Mouse (Mus musculus) brain, embryonic 14.5 days (tissue): Measurements from ENCODE around the gene Tmprss3. TPM values are rescaled to one million over a fixed set of nuclear protein-coding genes. Genes with fewer than 3 reads are reported as not detected.
A peak's percentile ranks its signal among the peaks of the same experiment; 100 is the strongest.

Experiments
- DNase-seq: peaks from one replicate; pipeline ENCODE4 v3.0.0-alpha.2; 2011; ENCODE audit warnings: low read depth
- CTCF ChIP-seq: fragments of 200-500 bp; IDR thresholded peaks from 2 replicates; pipeline ENCODE4 v1.5.1; 2012; ENCODE audit warnings: inconsistent platforms, mild to moderate bottlenecking, moderate library complexity, borderline replicate concordance; ENCODE audit not compliant: insufficient read depth, insufficient read length; ENCODE audit errors: extremely low read depth
- POLR2A ChIP-seq: fragments of 200-500 bp; IDR thresholded peaks from 2 replicates; pipeline ENCODE4 v1.6.1; 2012; ENCODE audit warnings: mild to moderate bottlenecking, inconsistent platforms, borderline replicate concordance; ENCODE audit not compliant: poor library complexity, insufficient read depth, insufficient read length, severe bottlenecking; ENCODE audit errors: extremely low read depth
- polyA plus RNA-seq: library from polyadenylated mRNA; depleted of rRNA; stranded (reverse); fragments of >200 nt; gene quantifications from 2 replicates; pipeline ENCODE4 v1.2.3, GENCODE M21; 2012

The Tmprss3 gene
- polyA plus RNA-seq, 1 experiment, result not detected

DNA sequence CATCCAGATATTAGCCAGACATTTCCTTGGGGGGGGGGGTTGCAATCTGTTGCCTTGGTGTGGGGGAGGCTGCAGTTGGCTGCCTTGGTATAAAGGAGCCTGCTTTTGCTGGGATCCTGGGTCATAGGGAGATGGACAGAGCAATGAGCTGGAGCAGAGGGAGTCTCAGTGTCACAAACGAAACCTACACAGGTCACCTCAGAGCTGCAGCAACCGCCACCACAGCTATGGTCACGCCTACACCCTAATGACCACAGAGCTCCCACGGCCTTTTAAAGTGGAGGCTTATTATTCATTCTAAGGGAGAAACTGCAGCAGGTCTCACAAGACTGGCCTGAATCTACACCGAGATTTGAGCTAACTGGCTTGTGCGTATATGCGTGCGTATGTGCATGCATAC is 7.0 kb downstream of the Tmprss3 start:
- DNase-seq, result no peak

GRCm38 (mm10) chr17:31187370-31187769 is 11.4 kb downstream of the Tmprss3 start:
- TF ChIP-seq POLR2A, result no peak
- peak; percentile 87 for TF ChIP-seq CTCF
- DNase-seq, result peak; percentile 79

More for the DNA sequence above, 7.0 kb downstream of the Tmprss3 start:
- TF ChIP-seq POLR2A, result no peak
- TF ChIP-seq CTCF, result no peak

DNA sequence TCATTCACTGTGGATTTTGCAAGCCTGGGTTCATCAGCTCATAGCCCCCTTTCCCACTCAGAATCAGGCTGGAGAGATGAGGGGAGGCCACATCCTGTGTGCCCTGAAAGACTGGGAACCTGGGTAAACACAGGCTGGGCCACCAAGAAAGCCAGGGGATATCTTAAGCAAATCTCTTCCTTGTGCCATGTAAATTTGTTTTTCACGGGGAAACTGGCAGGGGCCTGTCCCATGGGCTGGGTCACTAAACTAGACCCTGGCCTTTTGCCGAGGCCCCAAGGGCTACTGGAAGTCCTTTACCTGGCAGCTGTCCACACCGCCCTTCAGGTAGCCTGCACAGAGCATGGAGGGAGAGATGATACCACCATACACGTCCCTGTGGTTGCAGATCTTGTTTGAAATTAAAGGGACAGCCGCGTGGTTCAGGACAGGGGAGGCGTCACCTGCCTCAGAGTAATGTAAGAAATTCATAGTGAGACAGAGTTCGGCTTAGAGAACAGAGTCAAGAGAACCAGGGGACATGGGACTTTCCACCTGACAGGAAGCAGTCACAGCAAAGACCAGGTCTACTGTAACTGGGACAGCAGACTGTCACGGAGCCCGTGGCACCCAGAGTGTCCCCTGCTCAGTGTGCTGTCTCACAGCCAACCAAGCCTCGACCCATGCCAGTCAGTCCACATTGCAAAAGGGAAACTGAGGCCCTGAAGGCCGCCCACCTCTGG is 14.3 kb downstream of the Tmprss3 start:
- no peak for TF ChIP-seq CTCF
- no peak for TF ChIP-seq POLR2A
- DNase-seq, result no peak

GRCm38 (mm10) chr17:31183180-31183974 is 15.4 kb downstream of the Tmprss3 start:
- TF ChIP-seq POLR2A (no peak), CTCF (no peak)
- DNase-seq, result no peak

DNA sequence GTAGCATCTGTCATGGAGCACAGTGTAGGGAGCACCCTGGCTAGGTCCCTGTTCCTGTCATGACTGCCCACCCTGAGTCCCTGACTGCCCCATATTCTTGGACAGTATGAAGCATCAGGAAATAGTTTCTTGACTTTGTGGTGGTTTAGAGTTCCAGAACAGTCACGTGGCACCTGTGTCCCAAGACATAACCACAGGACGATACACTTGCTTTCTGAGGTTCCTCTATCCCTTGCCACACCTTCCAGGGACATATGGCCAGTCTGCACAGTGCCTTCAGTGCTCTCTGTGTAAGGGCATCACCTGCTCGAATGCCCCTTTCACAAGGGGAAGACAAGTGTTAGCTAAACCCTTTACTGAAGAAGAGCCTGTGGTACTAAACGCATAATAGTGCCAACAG is 17.3 kb downstream of the Tmprss3 start:
- TF ChIP-seq CTCF, result no peak
- no peak for DNase-seq

- DNase-seq, result no peak
- TF ChIP-seq POLR2A (no peak), CTCF (no peak)
Measured at GRCm38 (mm10) chr17:31176321-31176720, 22.5 kb downstream of the Tmprss3 start.

GRCm38 (mm10) chr17:31169796-31170195 is 29.0 kb downstream of the Tmprss3 start:
- no peak for DNase-seq
- TF ChIP-seq CTCF, result no peak
- TF ChIP-seq POLR2A, result no peak

DNA sequence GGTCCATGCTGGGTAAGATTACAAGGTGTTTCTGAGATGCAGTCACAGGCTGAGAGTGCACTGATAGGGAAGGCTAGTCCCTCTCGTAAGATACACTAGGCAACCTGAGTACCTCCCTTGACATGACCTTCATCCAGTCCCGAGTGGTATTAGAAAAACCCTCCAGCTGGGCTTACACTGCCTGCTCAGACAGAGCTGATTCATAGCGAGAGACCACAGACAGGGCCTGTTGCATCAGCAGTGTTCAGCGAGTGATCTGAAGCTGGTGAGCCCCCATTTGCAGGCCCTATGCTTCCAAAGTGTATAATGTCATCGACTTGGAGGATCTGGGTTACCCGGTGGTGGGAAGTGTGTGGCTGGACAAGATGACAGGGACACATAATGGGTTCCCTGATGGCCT is 33.6 kb downstream of the Tmprss3 start, which contains the start of gene Tff1:
TSS of gene Tff1 (minus strand) at position 151 of the 400 bp plus-strand sequence.
- DNase-seq, result no peak
- TF ChIP-seq POLR2A (no peak), CTCF (no peak)

DNA sequence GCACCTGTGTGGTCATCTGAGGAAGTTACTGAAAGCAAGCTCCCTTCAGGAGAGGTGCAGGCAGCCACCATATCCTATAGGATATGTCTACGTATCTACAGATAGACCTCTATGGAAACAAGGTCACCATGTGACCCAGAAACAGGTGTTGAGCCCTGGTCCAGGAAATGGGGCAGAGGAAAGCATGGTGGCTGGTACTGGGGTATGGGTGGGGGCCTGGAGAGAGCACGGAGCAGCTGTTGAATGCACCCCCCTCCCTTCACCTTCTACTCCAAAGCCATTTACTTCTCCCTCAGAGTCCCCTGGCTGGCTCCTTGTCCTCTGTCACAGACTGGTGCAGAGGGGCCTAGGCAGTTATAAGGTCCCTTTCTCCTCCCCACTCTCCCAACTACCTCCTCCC is 35.0 kb downstream of the Tmprss3 start:
- no peak for DNase-seq
- TF ChIP-seq CTCF (no peak), POLR2A (no peak)

DNA sequence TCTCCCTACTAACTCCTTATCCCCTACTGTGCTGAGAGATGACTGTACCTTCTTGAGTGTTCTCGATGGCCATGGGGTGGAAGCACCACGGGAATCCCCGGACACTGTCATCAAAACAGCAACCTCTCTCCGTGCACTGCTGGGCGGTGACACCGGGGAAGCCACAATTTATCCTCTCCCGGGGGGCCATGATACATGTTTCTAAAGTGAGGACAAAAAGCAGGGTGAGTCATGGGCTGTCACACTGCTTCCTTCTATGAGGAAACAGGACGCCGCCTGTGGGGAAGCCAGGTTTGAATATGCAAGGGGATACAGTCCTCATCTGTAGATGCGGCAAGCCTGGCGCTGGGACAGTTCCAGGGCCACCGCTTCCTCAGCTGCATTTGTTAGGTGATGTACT is 36.2 kb downstream of the Tmprss3 start:
- no peak for TF ChIP-seq CTCF
- TF ChIP-seq POLR2A, result no peak
- no peak for DNase-seq

DNA sequence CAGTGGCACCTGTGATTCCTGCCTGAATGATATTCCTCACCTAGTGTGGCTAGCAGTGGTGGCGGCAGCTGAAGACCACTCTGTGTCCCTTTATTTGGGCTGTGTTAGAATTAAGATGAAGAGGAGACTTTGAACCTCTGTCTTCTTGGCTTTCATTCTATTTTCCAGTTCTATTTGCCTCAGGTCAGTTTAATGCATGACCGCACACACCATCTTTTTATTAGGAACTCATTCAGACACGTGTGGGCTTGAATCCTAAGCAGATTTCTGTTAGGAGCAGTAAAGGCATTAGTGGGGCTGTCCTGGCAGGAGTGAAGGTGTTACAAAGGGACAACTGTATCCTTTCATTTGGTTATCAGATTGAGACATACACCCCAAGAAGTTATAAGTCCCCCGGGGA is 38.5 kb downstream of the Tmprss3 start:
- TF ChIP-seq CTCF (no peak), POLR2A (no peak)
- DNase-seq, result no peak

DNA sequence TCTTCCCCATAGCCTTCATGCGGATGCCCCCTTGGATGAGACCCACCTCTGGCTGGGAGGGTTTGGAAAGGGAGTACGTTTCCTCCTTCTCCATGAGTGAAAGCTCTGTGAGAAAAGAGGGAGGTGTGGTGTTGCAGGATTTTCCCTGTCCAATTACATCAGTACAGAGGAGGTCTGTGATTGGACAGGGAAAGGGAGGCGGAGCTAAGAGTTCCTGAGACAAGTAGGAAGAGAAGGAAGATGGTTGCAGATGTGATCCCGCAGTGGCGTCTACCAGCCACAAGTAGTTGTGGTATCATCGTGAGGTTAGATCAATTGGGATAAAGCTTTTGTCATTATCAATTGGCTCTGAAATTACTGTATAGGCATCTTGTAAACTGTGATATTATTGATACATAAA is 40.9 kb downstream of the Tmprss3 start:
- no peak for DNase-seq
- TF ChIP-seq POLR2A (no peak), CTCF (no peak)

DNA sequence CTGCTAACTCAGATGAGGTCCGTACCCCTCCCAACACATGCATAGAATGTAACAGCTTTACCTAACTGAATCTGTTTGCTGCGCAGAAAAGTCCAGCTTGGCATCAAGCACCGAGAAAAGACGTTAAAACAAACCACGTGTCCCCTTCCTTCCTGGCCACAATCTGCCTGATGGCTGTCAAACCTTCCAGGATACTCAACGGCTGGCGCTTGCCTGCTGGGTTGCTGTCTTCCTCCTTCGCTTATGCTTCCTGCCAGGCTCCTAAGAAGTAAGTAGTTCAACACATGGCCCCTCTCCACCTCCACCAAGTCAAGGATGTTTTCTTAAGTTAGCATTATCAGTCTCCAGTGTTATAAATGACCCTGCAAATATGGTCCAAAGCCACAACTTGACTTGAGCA is 45.0 kb downstream of the Tmprss3 start:
- no peak for DNase-seq
- TF ChIP-seq POLR2A (no peak), CTCF (no peak)
